Mouse (Mus musculus) left cerebral cortex, adult 8-10 months (tissue): Measurements from ENCODE around the gene Ikzf3. TPM values are rescaled to one million over a fixed set of nuclear protein-coding genes. Genes with fewer than 3 reads are reported as not detected.

Experiments
- DNase-seq, 2 experiments: peaks; one replicate each; pipeline ENCODE4 v3.0.0; 2022; ENCODE audit warnings: low spot score in 2 of 2
- total RNA-seq, 4 experiments: library from RNA; stranded (reverse); gene quantifications; 2 replicates each; pipeline ENCODE4 v1.2.4; 2022

The Ikzf3 gene
- total RNA-seq, 4 experiments from 2014 or later, result 0.23 to 0.76 (median 0.52) TPM

- DNase-seq, result no peak
Observed at GRCm38 (mm10) chr11:98513356-98513936, 32.4 kb downstream of the Ikzf3 start.

GRCm38 (mm10) chr11:98512881-98513280 is 33.0 kb downstream of the Ikzf3 start:
- no peak for DNase-seq

GRCm38 (mm10) chr11:98510125-98510524 is 35.7 kb downstream of the Ikzf3 start:
- no peak for DNase-seq

GRCm38 (mm10) chr11:98509434-98509833 is 36.4 kb downstream of the Ikzf3 start:
- DNase-seq, result peak; percentile 5 to 23

GRCm38 (mm10) chr11:98504926-98505325 is 40.9 kb downstream of the Ikzf3 start:
- DNase-seq, result no peak

GRCm38 (mm10) chr11:98497388-98498288 is 48.2 kb downstream of the Ikzf3 start:
- DNase-seq, result no peak

GRCm38 (mm10) chr11:98495176-98495719 is 50.6 kb downstream of the Ikzf3 start:
- no peak for DNase-seq

- no peak for DNase-seq
Observed at GRCm38 (mm10) chr11:98493394-98493793, 52.4 kb downstream of the Ikzf3 start.

GRCm38 (mm10) chr11:98492959-98493358 is 52.9 kb downstream of the Ikzf3 start:
- DNase-seq, result no peak

- DNase-seq, result no peak
Observed at GRCm38 (mm10) chr11:98491571-98491970, 54.3 kb downstream of the Ikzf3 start.

GRCm38 (mm10) chr11:98488540-98489234 is 57.1 kb downstream of the Ikzf3 start:
- no peak for DNase-seq

- DNase-seq, result no peak
Observed at GRCm38 (mm10) chr11:98487526-98488040, 58.2 kb downstream of the Ikzf3 start.

- no peak for DNase-seq
Observed at GRCm38 (mm10) chr11:98485749-98486148, 60.1 kb downstream of the Ikzf3 start.

GRCm38 (mm10) chr11:98482067-98482466 is 63.8 kb downstream of the Ikzf3 start:
- no peak for DNase-seq

GRCm38 (mm10) chr11:98481231-98481630 is 64.6 kb downstream of the Ikzf3 start:
- no peak for DNase-seq

GRCm38 (mm10) chr11:98479940-98480497 is 65.8 kb downstream of the Ikzf3 start:
- no peak for DNase-seq

GRCm38 (mm10) chr11:98479026-98479939 is 66.5 kb downstream of the Ikzf3 start:
- DNase-seq, result no peak

- no peak for DNase-seq
Observed at GRCm38 (mm10) chr11:98477011-98477701, 68.7 kb downstream of the Ikzf3 start.

GRCm38 (mm10) chr11:98476434-98476807 is 69.4 kb downstream of the Ikzf3 start:
- DNase-seq, result no peak
